Mouse (Mus musculus) C2C12 (cell line): ENCODE data around the gene Fate1.

Experiments
- CTCF ChIP-seq: IDR thresholded peaks from one replicate; pipeline ENCODE4 v1.5.1; 2011; ENCODE audit not compliant: control insufficient read depth, insufficient read depth, insufficient read length
- FOSL1 ChIP-seq: IDR thresholded peaks from one replicate; pipeline ENCODE4 v1.8.0; 2011; ENCODE audit warnings: mild to moderate bottlenecking, low read length; ENCODE audit not compliant: poor library complexity, insufficient read depth, severe bottlenecking

DNA sequence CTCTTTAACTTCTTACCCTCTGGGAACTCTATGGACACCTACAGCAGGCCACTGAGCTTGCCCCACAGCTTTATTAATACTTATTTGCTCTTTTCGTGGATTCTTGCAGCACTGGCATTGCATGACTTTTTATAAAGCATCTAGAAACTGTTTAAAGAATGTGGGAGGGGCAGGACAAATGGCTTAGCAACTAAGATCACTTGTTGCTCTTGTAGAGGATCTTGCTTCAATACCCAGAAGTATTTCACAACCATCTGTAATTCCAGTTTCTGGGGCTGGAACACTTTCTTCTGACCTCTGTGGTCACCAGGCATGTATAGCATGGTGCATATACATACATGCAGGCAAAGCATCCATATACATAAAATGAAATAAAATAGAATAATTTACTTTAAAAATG, 23.2 kb downstream of the Fate1 start:
- TF ChIP-seq CTCF, result no peak
- TF ChIP-seq FOSL1, result no peak
